Mouse (Mus musculus) cerebellum, adult 9-11 months (tissue): Measurements from ENCODE around the gene Kdm5b.

ENCODE experiments used
- DNase-seq: peaks from one replicate; pipeline ENCODE4 v3.0.0; 2022

Gene Kdm5b

GRCm38 (mm10) chr1:134651268-134651850, 91.4 kb downstream of the Kdm5b start:
- peak; percentile 77 for DNase-seq

GRCm38 (mm10) chr1:134651851-134652398, 92.0 kb downstream of the Kdm5b start:
- DNase-seq: peak; percentile 76

GRCm38 (mm10) chr1:134653603-134654257, 93.8 kb downstream of the Kdm5b start:
- no peak for DNase-seq

- no peak for DNase-seq
Observed at GRCm38 (mm10) chr1:134658841-134659240, 98.9 kb downstream of the Kdm5b start.

GRCm38 (mm10) chr1:134660163-134660562, 100.2 kb downstream of the Kdm5b start:
- no peak for DNase-seq

DNA sequence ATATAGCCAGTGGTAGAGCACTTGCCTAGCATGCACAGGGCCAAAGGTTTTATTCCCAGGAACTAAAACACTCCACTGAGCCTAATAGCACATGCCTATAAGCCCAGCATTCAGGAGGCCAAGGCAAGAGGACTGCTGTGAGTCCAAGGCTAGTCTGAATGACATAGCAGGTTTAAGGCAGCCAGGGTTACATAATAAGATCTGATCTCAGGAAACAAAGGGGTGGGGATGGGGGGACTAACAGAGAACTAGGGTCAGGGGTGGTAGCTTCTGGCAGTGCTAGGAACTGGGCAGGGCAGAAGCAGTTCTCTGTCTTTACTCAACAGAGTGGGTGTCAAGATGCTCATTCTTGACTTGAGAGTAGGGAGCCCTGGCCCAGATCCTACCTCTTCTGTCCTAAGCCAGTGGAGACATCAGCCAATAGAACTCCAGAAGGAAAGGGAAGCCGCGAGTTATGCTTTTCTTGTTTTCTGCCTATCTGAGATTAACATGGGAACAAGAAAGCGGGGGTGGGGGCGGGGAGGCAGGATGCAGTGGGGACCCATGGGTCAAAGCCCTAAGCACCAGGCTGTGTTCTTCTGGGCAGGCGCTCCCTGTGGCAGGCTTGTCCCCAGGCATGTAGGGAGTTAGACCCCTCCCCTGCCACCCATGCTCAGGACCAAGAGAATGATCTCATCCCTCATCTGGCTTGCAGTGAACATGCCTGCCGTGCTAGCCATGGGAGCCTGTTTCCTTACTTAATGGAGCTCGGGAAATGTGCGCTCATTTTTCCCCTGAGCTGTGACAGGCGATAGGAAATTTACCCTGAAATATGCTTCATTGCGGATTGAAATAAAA, 111.5 kb downstream of the Kdm5b start:
- no peak for DNase-seq

GRCm38 (mm10) chr1:134674312-134674711, 114.3 kb downstream of the Kdm5b start:
- DNase-seq: peak; percentile 67

- no peak for DNase-seq
Observed at GRCm38 (mm10) chr1:134679445-134679844, 119.5 kb downstream of the Kdm5b start.

GRCm38 (mm10) chr1:134680617-134681016, 120.6 kb downstream of the Kdm5b start:
- DNase-seq: peak; percentile 28

GRCm38 (mm10) chr1:134682460-134682859, 122.5 kb downstream of the Kdm5b start:
- no peak for DNase-seq
